Comparison of ENCODE assay signal across 11 mouse cellular contexts in the genomic region with DNA sequence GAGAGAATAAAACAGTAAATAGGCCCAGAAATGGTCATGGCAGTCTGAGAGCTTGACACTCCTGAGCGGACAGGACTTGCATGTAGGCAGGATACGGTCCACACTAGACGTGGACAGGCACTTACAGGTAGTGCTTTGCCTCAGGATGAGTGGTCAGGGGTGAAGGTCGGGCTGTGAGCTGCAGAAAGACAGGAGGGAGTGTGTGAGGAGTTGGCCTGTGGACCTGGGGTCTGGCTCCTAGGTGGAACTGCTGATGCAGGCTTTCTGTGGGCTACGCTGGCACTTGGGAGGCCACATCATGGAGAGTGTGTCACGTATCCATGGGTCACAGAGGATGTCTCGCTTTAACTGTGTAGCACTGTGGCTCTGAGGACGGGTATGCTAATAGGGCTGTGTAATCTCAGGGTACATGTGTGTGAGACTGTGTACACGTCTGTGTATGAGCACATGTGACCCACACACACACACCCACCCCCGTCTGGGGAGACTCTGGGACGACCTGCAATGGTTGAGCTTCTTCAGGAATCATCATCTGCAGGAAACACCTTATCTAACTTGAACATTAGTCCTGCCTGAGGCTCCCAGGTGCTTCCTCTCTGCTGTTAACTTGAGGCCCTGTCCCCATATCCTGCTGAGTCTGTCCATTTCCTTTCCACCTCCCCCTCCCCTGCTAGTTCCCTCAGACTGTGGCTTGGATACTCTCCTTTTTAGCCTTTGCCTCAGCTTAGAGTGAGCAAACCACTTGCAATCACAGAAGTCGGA. TPM values are rescaled to one million over a fixed set of nuclear protein-coding genes. Genes with fewer than 3 reads are reported as not detected.
DNase-seq lines count a peak whose midpoint lies in the region; ATAC-seq lines count a peak whose summit lies in the region.
"Had no signal": no experiment of that assay in that cellular context is flagged by ENCODE, and none has a peak within 500 bp of the region (broad histone marks: within the 10 kb centered on the region; RNA-seq: fewer than 3 reads in every experiment).

No protein-coding gene starts in this region.

- no peak overlapping the region for H3K27ac ChIP-seq in intestine, embryonic 14.5 days (ENCODE audit: low read depth)
- no peak overlapping the region for H3K27ac ChIP-seq in intestine, embryonic 15.5 days
- no peak overlapping the region for H3K27ac ChIP-seq in limb, embryonic 11.5 days (replicated peaks; ENCODE audit: low read depth, low read length)
- H3K27ac ChIP-seq in stomach, embryonic 16.5 days (ENCODE audit: low read length): no peak overlapping the region

- no peak overlapping the region for H3K4me2 ChIP-seq in intestine, embryonic 14.5 days (ENCODE audit: low read length)
- H3K4me2 ChIP-seq in intestine, embryonic 15.5 days (replicated peaks): no peak overlapping the region
- no peak overlapping the region for H3K4me2 ChIP-seq in limb, embryonic 11.5 days (ENCODE audit: low read depth, severe bottlenecking)
- no peak overlapping the region for H3K4me2 ChIP-seq in stomach, embryonic 16.5 days (ENCODE audit: low read depth, low read length)

- H3K27me3 ChIP-seq in intestine, embryonic 14.5 days (replicated peaks; ENCODE audit: control insufficient read depth, insufficient read depth, low read length): no peaks in the 10 kb centered on the region
- 0 out of 2 replicates have a peak, but pooled peaks cover 2% of the 10 kb centered on the region for H3K27me3 ChIP-seq in intestine, embryonic 15.5 days (replicated peaks)
- no peaks in the 10 kb centered on the region for H3K27me3 ChIP-seq in limb, embryonic 11.5 days (ENCODE audit: control insufficient read depth, insufficient read depth, low read length)
- H3K27me3 ChIP-seq in stomach, embryonic 16.5 days (ENCODE audit: control insufficient read depth, insufficient read depth, low read length): no peaks in the 10 kb centered on the region

- no peaks in the 10 kb centered on the region for H3K4me1 ChIP-seq in intestine, embryonic 14.5 days (replicated peaks; ENCODE audit: control insufficient read depth, insufficient read depth, low read length)
- no peaks in the 10 kb centered on the region for H3K4me1 ChIP-seq in intestine, embryonic 15.5 days (replicated peaks)
- H3K4me1 ChIP-seq in limb, embryonic 11.5 days (ENCODE audit: control insufficient read depth, insufficient read depth, low read length): no peaks in the 10 kb centered on the region
- no peaks in the 10 kb centered on the region for H3K4me1 ChIP-seq in stomach, embryonic 16.5 days (ENCODE audit: control insufficient read depth, insufficient read depth, low read length)

- H3K9ac ChIP-seq in intestine, embryonic 14.5 days (ENCODE audit: low read length): 0 out of 2 replicates have a peak overlapping the region, but pooled peaks have one; percentile 10
- H3K9ac ChIP-seq in intestine, embryonic 15.5 days: no peak overlapping the region
- 0 out of 2 replicates have a peak overlapping the region, but pooled peaks have one; percentile 5 for H3K9ac ChIP-seq in limb, embryonic 11.5 days (ENCODE audit: low read length)
- no peak overlapping the region for H3K9ac ChIP-seq in stomach, embryonic 16.5 days (ENCODE audit: low read length)

- H3K36me3 ChIP-seq in intestine, embryonic 14.5 days (ENCODE audit: control insufficient read depth, insufficient read depth, low read length): no peaks in the 10 kb centered on the region
- H3K36me3 ChIP-seq in intestine, embryonic 15.5 days: no peaks in the 10 kb centered on the region
- H3K36me3 ChIP-seq in limb, embryonic 11.5 days (ENCODE audit: control insufficient read depth, insufficient read depth, low read length): no peaks in the 10 kb centered on the region
- no peaks in the 10 kb centered on the region for H3K36me3 ChIP-seq in stomach, embryonic 16.5 days (ENCODE audit: control insufficient read depth, insufficient read depth, low read length)

- 71% methylated on average over 12 of the region's 12 CpGs for WGBS in intestine, embryonic 14.5 days
- WGBS in intestine, embryonic 15.5 days: 68% methylated on average over 12 of the region's 12 CpGs
- 74% methylated on average over 12 of the region's 12 CpGs for WGBS in limb, embryonic 11.5 days
- 65% methylated on average over 12 of the region's 12 CpGs for WGBS in stomach, embryonic 16.5 days

- H3K9me3 ChIP-seq in intestine, embryonic 14.5 days (ENCODE audit: control insufficient read depth, low read length): no peaks in the 10 kb centered on the region
- no peaks in the 10 kb centered on the region for H3K9me3 ChIP-seq in intestine, embryonic 15.5 days
- H3K9me3 ChIP-seq in limb, embryonic 11.5 days (ENCODE audit: control insufficient read depth, low read length): no peaks in the 10 kb centered on the region
- H3K9me3 ChIP-seq in stomach, embryonic 16.5 days (replicated peaks; ENCODE audit: control insufficient read depth, low read length): no peaks in the 10 kb centered on the region

- DNase-seq in intestine, embryonic 14.5 days (ENCODE audit: low spot score): no peak
- peak; percentile 64 for DNase-seq in MEL-GATA-1-ER (ENCODE audit: extremely low read depth, low read depth)
- no peak for DNase-seq in limb, embryonic 11.5 days (ENCODE audit: low spot score)
- no peak for DNase-seq in left cerebral cortex, adult 18-20 months (ENCODE audit: low spot score in 2 of 2)
- DNase-seq in cerebellum, adult 11-12 months: no peak
- DNase-seq in right cerebral cortex, postnatal 14 days: no peak
- DNase-seq: lung, postnatal 10 days had no signal

- no peak for ATAC-seq in intestine, embryonic 14.5 days (replicated peaks; ENCODE audit: low FRiP score, low TSS enrichment, low read depth)
- no peak for ATAC-seq in intestine, embryonic 15.5 days
- ATAC-seq in limb, embryonic 11.5 days (ENCODE audit: insufficient number of reproducible peaks, low FRiP score, low TSS enrichment, low read depth): no peak
- ATAC-seq in stomach, embryonic 16.5 days (ENCODE audit: insufficient read depth, low FRiP score): peak; percentile 26; the same call in 1 of the 2 replicates

- no peak overlapping the region for H3K4me3 ChIP-seq in intestine, embryonic 14.5 days (ENCODE audit: low read depth, low read length)
- no peak overlapping the region for H3K4me3 ChIP-seq in intestine, embryonic 15.5 days (replicated peaks)
- H3K4me3 ChIP-seq in limb, embryonic 11.5 days (ENCODE audit: low read depth, low read length): no peak overlapping the region
- H3K4me3 ChIP-seq in stomach, embryonic 16.5 days (replicated peaks; ENCODE audit: low read length): no peak overlapping the region

RNA-seq across cellular contexts. Expression of gene Dusp2, which starts 7.7 kb away (rescaled TPM):
- polyA plus RNA-seq in intestine, embryonic 14.5 days (2014; fragmentation: Nextera tagmentation; extraction: Ambion mirVana): 2.5 and 4.5 TPM in 2 replicates
- 4.5 and 5.2 TPM in 2 replicates for polyA plus RNA-seq in intestine, embryonic 15.5 days (2015; fragmentation: Nextera tagmentation; extraction: Ambion mirVana)
- 5.8 and 6.5 TPM in 2 replicates for polyA plus RNA-seq in limb, embryonic 11.5 days (2014; fragmentation: Nextera tagmentation; extraction: Ambion mirVana)
- polyA plus RNA-seq in stomach, embryonic 16.5 days (2015; fragmentation: Nextera tagmentation; extraction: Ambion mirVana): 2.5 and 2.9 TPM in 2 replicates
- 1 to 10 TPM; 2.1 to 2.6 TPM for total RNA-seq in left cerebral cortex, adult 18-20 months (2021)

RNA-seq across cellular contexts. Expression of gene Astl, which starts 10.2 kb away (rescaled TPM):
- not detected in 2 replicates for polyA plus RNA-seq in intestine, embryonic 14.5 days (2014; fragmentation: Nextera tagmentation; extraction: Ambion mirVana)
- polyA plus RNA-seq in intestine, embryonic 15.5 days (2015; fragmentation: Nextera tagmentation; extraction: Ambion mirVana): not detected in 2 replicates
- polyA plus RNA-seq in limb, embryonic 11.5 days (2014; fragmentation: Nextera tagmentation; extraction: Ambion mirVana): not detected in 2 replicates
- not detected in 2 replicates for polyA plus RNA-seq in stomach, embryonic 16.5 days (2015; fragmentation: Nextera tagmentation; extraction: Ambion mirVana)
- total RNA-seq in left cerebral cortex, adult 18-20 months (2021): not detected
- polyA plus RNA-seq: brain, embryonic 14.5 days; urinary bladder, adult 2 months had no signal

RNA-seq across cellular contexts. Expression of gene Adra2b, which starts 34.7 kb away (rescaled TPM):
- polyA plus RNA-seq in intestine, embryonic 14.5 days (2014; fragmentation: Nextera tagmentation; extraction: Ambion mirVana): 0.66 and 0.85 TPM in 2 replicates
- 1.3 and 1.7 TPM in 2 replicates for polyA plus RNA-seq in intestine, embryonic 15.5 days (2015; fragmentation: Nextera tagmentation; extraction: Ambion mirVana)
- 2.2 and 2.6 TPM in 2 replicates for polyA plus RNA-seq in limb, embryonic 11.5 days (2014; fragmentation: Nextera tagmentation; extraction: Ambion mirVana)
- 2.4 and 3.6 TPM in 2 replicates for polyA plus RNA-seq in stomach, embryonic 16.5 days (2015; fragmentation: Nextera tagmentation; extraction: Ambion mirVana)
- 1 to 10 TPM in 1 of 2 experiments, under 1 TPM in 1; 0.60 to 1.0 TPM for total RNA-seq in left cerebral cortex, adult 18-20 months (2021)

RNA-seq across cellular contexts. Expression of gene Stard7, which starts 58.3 kb away (rescaled TPM):
- polyA plus RNA-seq in intestine, embryonic 14.5 days (2014; fragmentation: Nextera tagmentation; extraction: Ambion mirVana): 93.8 and 94.5 TPM in 2 replicates
- 89.1 and 89.5 TPM in 2 replicates for polyA plus RNA-seq in intestine, embryonic 15.5 days (2015; fragmentation: Nextera tagmentation; extraction: Ambion mirVana)
- polyA plus RNA-seq in limb, embryonic 11.5 days (2014; fragmentation: Nextera tagmentation; extraction: Ambion mirVana): 77.8 and 83.2 TPM in 2 replicates
- polyA plus RNA-seq in stomach, embryonic 16.5 days (2015; fragmentation: Nextera tagmentation; extraction: Ambion mirVana): 58.8 and 59.4 TPM in 2 replicates
- total RNA-seq in left cerebral cortex, adult 18-20 months (2021): 100 to 1,000 TPM; 100 to 104 TPM

Comparison
In these comparisons a context has a peak if more than half of its experiments do, and no peak if none do; other contexts are left out.
1. H3K9ac ChIP-seq: peak in intestine, embryonic 14.5 days (single experiment) and limb, embryonic 11.5 days (single experiment); none in intestine, embryonic 15.5 days (single experiment) and stomach, embryonic 16.5 days (single experiment).